Mouse (Mus musculus): Measurements from ENCODE around the gene Pak1.

Gene Pak1

GRCm38 (mm10) chr7:97788190-97788668, at the start of gene Pak1:
Gene Pak1, plus strand, starts transcription at chr7:97788541.
- under 1% methylated on average over 46 of the region's 46 CpGs for WGBS

- 70% methylated on average over 10 of the region's 10 CpGs for WGBS
Measured at GRCm38 (mm10) chr7:97740948-97741347, 47.4 kb upstream of the Pak1 start.

DNA sequence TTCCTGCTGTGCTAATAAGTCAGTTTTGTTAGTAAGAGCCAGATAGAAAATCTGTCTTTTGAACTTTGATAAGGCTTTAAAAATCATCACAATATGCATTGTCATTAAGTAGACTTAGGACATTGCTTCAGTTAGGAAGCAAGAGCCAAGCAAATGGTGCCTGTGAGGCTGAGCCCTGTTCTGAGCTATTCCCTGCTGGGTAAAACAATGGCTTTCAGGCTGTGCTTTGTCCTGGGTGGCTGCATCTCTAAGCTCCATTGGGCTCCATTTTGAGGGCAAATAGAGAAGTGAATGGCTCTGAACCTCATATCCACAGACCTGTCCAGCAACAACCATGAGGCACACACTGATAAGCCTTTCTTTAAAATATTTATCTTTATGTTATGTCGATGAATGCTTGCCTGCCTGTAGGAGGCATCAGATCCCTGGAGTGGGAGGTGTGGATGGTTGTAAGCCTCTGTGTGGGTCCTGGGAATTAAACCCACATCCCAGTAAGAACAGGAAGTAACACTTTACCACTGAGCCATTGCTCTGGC, 46.5 kb upstream of the Pak1 start:
- 21% methylated on average over 1 of the region's 1 CpGs for WGBS

- WGBS, result 11% methylated on average over 3 of the region's 3 CpGs
Measured at GRCm38 (mm10) chr7:97745299-97745698, 43.0 kb upstream of the Pak1 start.

DNA sequence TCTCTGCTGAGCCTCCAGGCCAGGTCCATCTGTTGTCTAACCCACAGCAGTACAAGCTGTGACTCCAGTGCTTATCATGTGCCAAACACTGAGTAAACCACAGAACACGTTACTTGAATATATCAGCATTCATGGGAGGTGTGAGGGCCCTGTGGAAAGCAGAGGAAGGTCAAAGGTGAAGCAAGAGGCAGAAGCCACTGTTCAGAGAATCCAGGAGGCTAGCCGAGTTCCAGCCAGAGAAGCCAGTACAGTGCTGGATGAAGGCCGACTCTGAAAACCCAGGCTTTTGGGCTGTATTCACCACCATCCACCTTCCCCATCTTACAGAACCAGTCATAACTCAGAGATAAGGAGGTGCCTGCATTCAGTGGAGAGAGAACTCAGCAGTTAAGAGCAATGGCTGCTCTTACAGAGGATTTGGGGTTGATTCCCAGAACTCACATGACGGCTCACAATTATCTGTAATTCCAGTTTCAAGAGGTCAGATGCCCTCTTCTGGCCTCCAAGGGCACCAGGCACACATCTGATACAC, 41.1 kb upstream of the Pak1 start:
- WGBS, result 77% methylated on average over 4 of the region's 4 CpGs

DNA sequence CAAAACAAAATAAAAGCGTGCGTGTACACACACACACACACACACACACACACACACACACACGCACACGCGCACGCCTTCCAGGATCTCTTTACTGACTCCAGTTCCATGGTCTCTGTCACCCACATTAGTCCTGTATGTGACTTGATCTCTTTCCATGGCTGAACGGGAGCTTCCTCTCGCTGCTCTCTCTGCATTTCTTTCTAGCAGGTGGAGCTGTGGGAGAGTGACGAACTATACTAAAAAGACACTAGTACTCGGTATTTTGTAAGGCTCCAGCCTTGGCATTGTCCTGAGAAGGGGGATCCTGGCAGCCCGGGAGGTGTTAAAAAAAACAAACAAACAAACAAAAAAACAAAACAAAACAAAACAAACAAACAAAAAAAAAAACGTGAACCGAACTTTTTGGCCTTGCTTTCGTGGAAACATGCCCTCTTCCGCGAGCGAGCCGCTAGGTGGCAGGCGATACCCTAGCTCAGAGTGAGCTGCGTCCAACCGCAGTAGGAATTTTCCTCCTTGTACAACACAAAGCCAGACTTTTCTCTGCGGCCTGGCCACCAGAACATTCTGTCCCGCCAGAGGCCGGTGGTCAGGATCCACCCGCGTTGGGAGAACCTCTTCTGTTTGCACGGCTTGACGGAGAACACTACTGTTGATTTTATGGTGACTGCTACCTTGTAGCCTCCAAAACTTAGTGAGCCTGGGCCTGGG, 40.4 kb upstream of the Pak1 start:
- 22% methylated on average over 28 of the region's 28 CpGs for WGBS

DNA sequence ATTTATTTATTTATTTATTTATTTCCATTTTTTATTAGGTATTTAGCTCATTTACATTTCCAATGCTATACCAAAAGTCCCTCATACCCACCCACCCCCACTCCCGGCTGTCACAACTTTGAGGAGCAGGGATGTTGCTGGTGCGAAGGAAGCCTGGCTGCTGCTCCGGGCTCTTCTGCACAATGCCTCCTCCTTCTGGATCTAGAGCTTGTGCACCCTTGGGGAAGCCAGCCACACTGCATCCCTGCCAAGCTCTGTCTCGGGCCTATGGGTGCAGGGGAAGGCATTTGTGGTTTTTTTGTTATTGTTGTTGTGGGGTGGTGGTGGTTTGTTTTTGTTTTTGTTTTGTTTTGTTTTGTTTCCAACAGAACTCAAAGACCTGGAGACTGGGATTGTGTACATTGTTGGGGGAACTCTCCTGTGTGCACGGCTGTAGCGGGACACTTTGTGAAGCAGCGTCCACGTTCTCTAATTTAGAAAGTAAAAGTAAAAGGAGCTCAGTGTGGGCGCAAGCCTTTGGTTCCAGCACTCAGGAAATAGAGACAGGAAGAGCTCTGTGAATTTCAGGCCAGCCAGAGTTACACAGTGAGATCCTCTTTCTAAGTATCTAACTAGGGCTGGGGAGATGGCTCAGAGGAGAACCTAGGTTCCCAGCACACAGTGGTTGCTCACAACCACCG, 39.7 kb upstream of the Pak1 start:
- WGBS, result 18% methylated on average over 10 of the region's 10 CpGs

DNA sequence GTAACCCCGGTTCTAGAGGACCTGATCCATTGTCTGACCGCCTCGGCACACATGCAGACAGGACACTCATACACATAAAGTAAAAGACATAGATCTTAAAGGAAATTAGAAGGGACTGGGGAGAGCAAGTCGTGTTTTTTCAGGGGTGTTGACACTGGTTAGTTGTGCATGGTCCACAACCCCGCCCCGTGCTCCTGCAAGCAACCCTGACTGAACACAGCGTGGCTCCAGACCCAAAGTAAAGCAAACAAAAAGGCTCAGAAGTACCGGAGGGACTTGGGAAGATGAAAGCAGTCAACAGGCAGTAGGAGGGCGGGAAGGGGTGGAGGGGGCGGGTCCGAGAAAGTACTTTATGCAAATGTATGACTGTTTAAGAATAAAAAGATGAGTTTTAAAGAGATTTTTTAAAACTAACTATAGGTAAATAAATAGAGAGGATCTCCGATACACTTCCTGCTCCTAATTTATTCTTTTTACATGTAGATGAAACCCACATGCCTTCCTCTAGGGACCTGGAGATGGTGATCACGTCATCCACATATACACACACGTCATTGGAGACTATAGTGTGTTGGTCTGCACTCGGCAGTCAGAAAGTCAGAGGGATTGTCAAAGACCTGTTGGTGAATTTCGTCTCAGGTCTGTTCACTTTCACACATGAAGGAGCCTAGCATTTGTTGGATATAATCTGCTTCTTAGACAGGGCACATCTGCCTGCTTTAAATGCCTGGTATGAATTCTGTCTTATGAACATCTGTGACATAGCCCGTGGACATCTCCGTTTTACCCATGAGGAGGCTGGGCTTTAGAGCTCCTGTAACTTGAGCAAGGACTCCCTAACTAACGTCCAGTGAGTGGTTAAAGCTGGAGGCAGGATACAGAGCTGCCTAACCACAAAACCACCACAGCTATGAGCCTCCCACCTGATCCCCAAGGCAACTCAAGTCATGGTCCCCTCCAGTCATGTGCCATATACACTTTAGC, 38.8 kb upstream of the Pak1 start:
- 37% methylated on average over 19 of the region's 19 CpGs for WGBS

- WGBS, result 43% methylated on average over 18 of the region's 18 CpGs
Measured at GRCm38 (mm10) chr7:97756967-97757881, 31.1 kb upstream of the Pak1 start.

DNA sequence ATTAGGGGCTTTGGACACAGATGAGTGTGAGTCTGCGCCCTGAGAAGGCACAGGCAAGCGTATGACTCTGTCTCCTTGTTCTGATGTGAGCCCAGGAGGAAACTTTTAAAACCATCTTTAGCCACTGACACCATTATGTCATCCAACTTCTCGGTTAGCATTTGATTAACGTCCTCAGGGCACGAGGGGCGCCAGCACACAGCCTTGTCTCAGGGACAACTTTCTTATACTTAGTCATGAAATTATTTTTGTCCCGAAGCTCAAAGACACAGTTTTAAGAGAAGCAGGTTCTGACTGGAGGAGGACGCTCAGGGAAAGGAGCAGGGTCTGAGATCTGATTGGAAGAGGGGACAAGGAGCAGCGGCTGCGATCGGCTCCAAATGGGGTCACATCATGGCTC, 23.8 kb upstream of the Pak1 start:
- WGBS, result 63% methylated on average over 11 of the region's 11 CpGs

GRCm38 (mm10) chr7:97765181-97765962, 23.0 kb upstream of the Pak1 start:
- WGBS, result 56% methylated on average over 21 of the region's 21 CpGs

GRCm38 (mm10) chr7:97765963-97766347, 22.4 kb upstream of the Pak1 start:
- WGBS, result 65% methylated on average over 5 of the region's 5 CpGs

DNA sequence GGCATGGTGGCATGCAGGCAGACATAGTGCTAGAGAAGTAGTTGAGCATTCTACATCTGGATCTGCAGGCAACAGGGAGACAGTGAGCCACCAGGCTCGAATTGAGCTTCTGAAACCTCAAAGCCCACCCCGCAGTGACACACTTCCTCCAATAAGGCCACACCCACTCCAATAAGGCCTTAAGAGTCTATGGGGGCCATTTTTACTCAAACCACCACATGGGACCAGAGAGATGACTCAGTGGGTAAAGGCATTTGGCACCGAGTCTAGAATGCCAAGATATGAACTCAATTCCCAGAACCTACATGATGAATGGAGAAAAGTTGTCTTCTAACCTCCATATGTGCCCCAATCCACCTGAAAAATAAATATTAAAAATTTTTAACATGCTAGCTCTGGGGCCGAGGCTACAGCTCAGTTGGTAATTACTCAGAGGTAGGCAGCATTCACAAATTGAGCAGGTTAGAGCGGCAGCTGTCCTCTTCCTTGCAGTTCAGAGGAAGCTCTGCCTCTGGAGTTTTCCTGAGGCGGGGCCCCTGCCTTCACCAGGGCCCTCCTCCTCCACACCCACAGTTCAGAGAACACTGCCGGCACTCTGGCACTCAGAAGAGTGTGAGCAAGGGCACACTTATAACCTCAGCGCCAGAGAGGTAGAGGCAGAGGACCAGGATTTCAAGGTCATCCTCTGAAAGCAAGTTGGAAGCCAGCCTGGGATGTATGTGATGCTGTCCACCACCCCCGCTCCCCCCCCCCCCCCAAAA, 21.8 kb upstream of the Pak1 start:
- 72% methylated on average over 9 of the region's 9 CpGs for WGBS

- WGBS, result 41% methylated on average over 8 of the region's 8 CpGs
Measured at GRCm38 (mm10) chr7:97767841-97768240, 20.5 kb upstream of the Pak1 start.

- 86% methylated on average over 4 of the region's 4 CpGs for WGBS
Measured at GRCm38 (mm10) chr7:97769020-97769419, 19.3 kb upstream of the Pak1 start.

GRCm38 (mm10) chr7:97770841-97771620, 17.3 kb upstream of the Pak1 start:
- WGBS, result 67% methylated on average over 6 of the region's 6 CpGs

- 34% methylated on average over 3 of the region's 3 CpGs for WGBS
Measured at GRCm38 (mm10) chr7:97775380-97775779, 13.0 kb upstream of the Pak1 start.

GRCm38 (mm10) chr7:97775923-97776322, 12.4 kb upstream of the Pak1 start:
- WGBS, result 63% methylated on average over 2 of the region's 2 CpGs

All from cerebral cortex, adult 2 months (tissue).